Mouse (Mus musculus) skeletal muscle tissue, adult 2 months (tissue): ENCODE results near the gene Tmcc1.

Experiments used
- DNase-seq: peaks from one replicate; pipeline ENCODE4 v3.0.0-alpha.2; 2012; ENCODE audit warnings: low read depth, low spot score

Tmcc1 gene

DNA sequence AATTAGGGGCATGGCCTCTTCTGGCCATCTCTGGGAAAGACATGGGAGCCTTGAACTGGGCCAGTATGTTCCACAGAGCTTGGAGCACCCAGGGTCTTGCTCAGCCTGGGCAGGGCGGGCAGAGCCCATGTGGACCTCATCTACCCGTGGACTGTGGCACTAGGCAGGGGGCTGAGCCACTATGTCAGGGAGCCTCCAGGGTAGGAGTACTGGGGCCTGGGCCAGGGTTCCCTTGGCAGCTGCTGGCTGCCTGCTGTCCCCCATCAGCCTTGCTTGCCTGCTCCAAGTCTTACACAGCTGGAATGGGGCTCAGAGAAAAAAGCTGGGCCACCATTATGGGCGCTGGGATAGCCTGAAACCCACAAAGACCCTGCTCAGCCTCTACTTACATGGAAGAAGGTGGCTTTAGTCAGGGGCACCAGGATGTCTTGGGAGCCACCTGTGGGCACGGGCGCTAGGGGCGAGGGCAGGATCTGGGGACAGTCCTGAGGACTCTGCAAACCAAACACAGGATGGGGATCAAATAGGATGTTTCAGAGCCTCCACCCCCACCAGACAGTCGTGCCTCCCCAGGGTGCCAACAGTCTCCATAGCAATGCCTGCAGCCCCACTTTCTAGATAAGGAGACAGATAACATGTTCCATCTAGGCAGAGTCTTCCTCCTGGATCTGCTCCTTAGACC lies 221.1 kb downstream of the Tmcc1 start:
- no peak for DNase-seq

DNA sequence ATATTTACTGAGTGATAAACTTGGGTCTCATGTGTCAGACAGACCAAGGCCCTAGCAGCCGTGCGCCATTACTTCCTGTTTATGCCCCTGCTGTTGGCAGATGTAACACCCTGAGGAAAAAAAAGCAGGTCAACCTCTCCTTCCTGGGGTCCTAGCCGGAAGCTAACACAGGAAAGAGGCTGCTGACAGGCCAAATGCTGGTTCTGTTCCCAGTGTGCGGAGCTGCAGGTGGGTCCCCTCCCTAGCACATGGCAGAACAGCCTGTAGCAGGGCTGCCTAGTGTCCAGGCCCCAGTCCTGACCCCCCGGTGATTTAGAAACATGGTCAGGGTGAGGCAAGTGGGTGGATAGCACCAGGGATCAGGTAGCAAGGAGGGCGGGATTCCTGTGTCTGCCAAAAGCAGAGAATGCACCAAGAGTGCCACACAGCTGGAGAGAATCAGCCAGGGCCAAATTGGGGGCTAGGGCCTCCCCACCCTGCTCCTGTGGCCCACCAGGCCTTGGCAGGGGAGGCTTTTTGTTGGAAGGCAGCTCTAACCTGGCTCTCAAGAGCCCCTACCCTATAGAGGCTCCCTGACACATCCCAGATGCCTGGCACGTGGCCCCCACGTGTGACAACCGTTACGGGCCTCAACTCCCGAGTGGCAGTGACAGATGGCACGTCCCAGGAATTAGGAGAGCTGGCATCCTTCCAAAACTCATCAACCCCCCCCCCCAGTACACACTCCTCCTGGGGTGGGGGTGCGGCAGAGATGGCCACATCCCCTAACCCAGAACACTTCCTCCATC lies 221.8 kb downstream of the Tmcc1 start:
- DNase-seq: no peak

DNA sequence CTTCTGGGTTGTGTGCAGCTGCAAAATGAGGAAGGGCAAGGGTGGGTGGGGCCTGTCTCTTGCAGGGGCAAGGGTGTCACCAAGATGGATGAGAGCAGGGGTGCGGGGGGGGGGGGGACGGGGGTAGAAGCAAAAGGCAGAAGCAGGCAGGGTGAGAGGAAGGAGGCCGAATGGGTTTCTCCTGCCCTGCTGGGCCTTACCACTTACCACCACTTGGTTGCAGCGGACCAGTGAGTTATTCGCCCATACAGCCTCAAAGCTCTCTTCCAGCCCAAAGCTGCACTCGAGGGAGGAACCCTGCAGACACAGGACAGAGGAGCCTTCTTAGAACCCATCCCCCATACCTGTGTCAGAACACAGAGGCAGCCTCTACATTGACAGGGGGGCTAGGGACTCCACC lies 223.3 kb downstream of the Tmcc1 start:
- no peak for DNase-seq

DNA sequence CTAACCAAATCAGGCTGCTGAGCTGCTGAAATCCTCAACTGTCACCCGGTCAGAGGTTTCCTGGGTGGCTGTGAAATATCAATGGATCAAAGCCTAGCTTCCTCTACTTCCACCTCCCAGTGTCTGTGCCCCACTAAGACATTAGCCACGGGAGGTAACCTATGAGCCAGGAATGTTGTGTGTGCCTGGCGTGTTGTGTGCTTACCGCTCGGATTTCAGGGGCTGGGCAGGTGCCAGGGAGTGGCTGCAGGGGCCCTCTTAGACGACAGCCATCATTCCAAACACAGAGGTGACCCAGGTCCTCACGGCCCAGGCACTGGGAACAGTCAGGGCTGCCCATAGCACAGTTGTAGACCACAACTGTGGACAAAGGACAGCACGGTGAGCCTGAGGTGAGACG lies 224.2 kb downstream of the Tmcc1 start:
- DNase-seq: no peak

DNA sequence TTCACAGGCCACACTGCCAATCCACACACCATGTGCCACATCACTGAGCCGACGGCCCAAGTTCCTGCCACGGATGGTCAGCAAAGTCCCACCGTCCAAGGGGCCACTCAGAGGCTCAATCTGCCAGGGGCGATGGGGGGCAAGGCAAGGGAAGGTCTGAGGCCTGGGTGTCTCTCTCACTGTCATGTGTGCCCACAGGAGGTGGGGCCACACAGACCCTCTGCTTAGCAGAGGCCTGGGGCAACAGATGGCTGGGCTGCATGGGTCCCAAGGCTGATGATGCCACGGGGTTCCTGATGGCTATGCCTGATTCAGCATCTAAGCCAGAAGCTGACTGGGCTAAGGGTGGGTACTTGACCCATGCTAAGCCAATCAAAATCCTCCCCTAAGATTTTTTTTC lies 224.6 kb downstream of the Tmcc1 start:
- no peak for DNase-seq
